Mouse (Mus musculus) midbrain, embryonic 12.5 days (tissue): Measurements from ENCODE around the gene Nt5dc1. TPM values are rescaled to one million over a fixed set of nuclear protein-coding genes. Genes with fewer than 3 reads are reported as not detected.

ENCODE experiments used
- ATAC-seq: fragments of 200-750 bp; cut with Nextera tagmentation; 2 replicates; pipeline ENCODE4 v1.8.0; 2017; ENCODE audit warnings: low read depth, moderate TSS enrichment, moderate library complexity; ENCODE audit not compliant: low FRiP score
- H3K27ac ChIP-seq: fragments of 300-500 bp; sonication (generic); replicated peaks from 2 replicates; pipeline ENCODE4 v1.5.1; 2016; ENCODE audit warnings: mild to moderate bottlenecking
- H3K27me3 ChIP-seq: fragments of 300-500 bp; sonication (generic); 2 replicates; pipeline ENCODE4 v1.6.1; 2016; ENCODE audit warnings: mild to moderate bottlenecking
- H3K36me3 ChIP-seq: fragments of 300-500 bp; sonication (generic); 2 replicates; pipeline ENCODE4 v1.6.1; 2016
- H3K4me1 ChIP-seq: fragments of 300-500 bp; sonication (generic); 2 replicates; pipeline ENCODE4 v1.6.1; 2016
- H3K4me2 ChIP-seq: fragments of 300-500 bp; sonication (generic); replicated peaks from 2 replicates; pipeline ENCODE4 v1.6.1; 2016; ENCODE audit warnings: mild to moderate bottlenecking, moderate library complexity
- H3K4me3 ChIP-seq: fragments of 300-500 bp; sonication (generic); 2 replicates; pipeline ENCODE4 v1.5.1; 2016; ENCODE audit warnings: mild to moderate bottlenecking
- H3K9ac ChIP-seq: fragments of 300-500 bp; sonication (generic); replicated peaks from 2 replicates; pipeline ENCODE4 v1.6.1; 2016; ENCODE audit warnings: mild to moderate bottlenecking, moderate library complexity
- H3K9me3 ChIP-seq: fragments of 300-500 bp; sonication (generic); 2 replicates; pipeline ENCODE4 v1.6.1; 2016; ENCODE audit warnings: mild to moderate bottlenecking
- WGBS: fragments of 180-500 bp; shearing (Covaris S2); methylation state at CpG from one replicate; pipeline ENCODE4 v1.1.7; 2016; 5-methylcytosine and 5-hydroxymethylcytosine counted together
- polyA plus RNA-seq: library from polyadenylated mRNA; unstranded; fragments of >200 nt; fragmentation: Nextera tagmentation; extraction: Ambion mirVana; gene quantifications from 2 replicates; pipeline ENCODE4 v1.2.1, GENCODE M21; 2016

Nt5dc1 gene
- polyA plus RNA-seq, 1 experiment from 2014 or later: 4.8 TPM

- H3K27ac ChIP-seq: no peak overlapping the region
- H3K36me3 ChIP-seq: no peaks in the 10 kb centered on the region
- no peak overlapping the region for H3K4me3 ChIP-seq
- no peaks in the 10 kb centered on the region for H3K9me3 ChIP-seq
- no peaks in the 10 kb centered on the region for H3K27me3 ChIP-seq
- no peak overlapping the region for H3K4me2 ChIP-seq
- no peak for ATAC-seq
- 94% methylated on average over 9 of the region's 9 CpGs for WGBS
- no peak overlapping the region for H3K9ac ChIP-seq
- H3K4me1 ChIP-seq: no peaks in the 10 kb centered on the region
These were observed 108.3 kb downstream of the Nt5dc1 start for GRCm38 (mm10) chr10:34309915-34310685.

- Histone ChIP-seq H3K4me1 (no peaks in the 10 kb centered on the region), H3K9ac (no peak overlapping the region), H3K9me3 (no peaks in the 10 kb centered on the region), H3K36me3 (no peaks in the 10 kb centered on the region), H3K4me2 (no peak overlapping the region), H3K27me3 (no peaks in the 10 kb centered on the region), H3K4me3 (no peak overlapping the region), H3K27ac (no peak overlapping the region)
- ATAC-seq: no peak
These were observed 111.3 kb downstream of the Nt5dc1 start for GRCm38 (mm10) chr10:34307070-34307469.

- 2% methylated on average over 5 of the region's 5 CpGs for WGBS
- no peak for ATAC-seq
- Histone ChIP-seq H3K4me1 (peaks cover 36% of the 10 kb centered on the region), H3K9ac (peak overlapping the region; percentile 55), H3K27me3 (no peaks in the 10 kb centered on the region), H3K27ac (peak overlapping the region; percentile 50; the same call in 1 of the 2 replicates), H3K4me3 (peak overlapping the region; percentile 78), H3K36me3 (no peaks in the 10 kb centered on the region), H3K4me2 (peak overlapping the region; percentile 74), H3K9me3 (no peaks in the 10 kb centered on the region)
These were observed 118.0 kb downstream of the Nt5dc1 start for GRCm38 (mm10) chr10:34300368-34300767.

GRCm38 (mm10) chr10:34297980-34298753 lies 120.2 kb downstream of the Nt5dc1 start:
- peak overlapping the region; percentile 74 for H3K4me2 ChIP-seq

GRCm38 (mm10) chr10:34297299-34297979 lies 120.9 kb downstream of the Nt5dc1 start, which contains the start of gene Tspyl4:
Gene Tspyl4 (plus strand): TSS chr10:34297442.
- Histone ChIP-seq H3K9me3 (no peaks in the 10 kb centered on the region), H3K4me3 (peak within 1 kb of the TSS; percentile 78), H3K27me3 (no peaks in the 10 kb centered on the region), H3K4me1 (peaks cover 36% of the 10 kb centered on the region), H3K4me2 (peak within 1 kb of the TSS; percentile 74), H3K36me3 (no peaks in the 10 kb centered on the region), H3K9ac (peak within 1 kb of the TSS; percentile 86), H3K27ac (peak within 1 kb of the TSS; percentile 97)
- peak; percentile 98 for ATAC-seq
- WGBS: 0% methylated on average over 38 of the region's 38 CpGs

More at GRCm38 (mm10) chr10:34297980-34298753, 120.2 kb downstream of the Nt5dc1 start:
- WGBS: 47% methylated on average over 25 of the region's 25 CpGs
- Histone ChIP-seq H3K9me3 (no peaks in the 10 kb centered on the region), H3K9ac (peak overlapping the region; percentile 86), H3K36me3 (no peaks in the 10 kb centered on the region), H3K4me3 (peak overlapping the region; percentile 78), H3K27ac (peak overlapping the region; percentile 97), H3K4me1 (peaks cover 36% of the 10 kb centered on the region), H3K27me3 (no peaks in the 10 kb centered on the region)
- no peak for ATAC-seq

GRCm38 (mm10) chr10:34296911-34297298 lies 121.4 kb downstream of the Nt5dc1 start:
- 5% methylated on average over 13 of the region's 13 CpGs for WGBS
- H3K4me1 ChIP-seq: peaks cover 36% of the 10 kb centered on the region
- no peaks in the 10 kb centered on the region for H3K36me3 ChIP-seq
- no peaks in the 10 kb centered on the region for H3K9me3 ChIP-seq
- H3K4me3 ChIP-seq: peak overlapping the region; percentile 78
- peak overlapping the region; percentile 54; the same call in 1 of the 2 replicates for H3K9ac ChIP-seq
- H3K27ac ChIP-seq: peak overlapping the region; percentile 97
- no peaks in the 10 kb centered on the region for H3K27me3 ChIP-seq
- peak; percentile 24; the same call in 1 of the 2 replicates for ATAC-seq
- peak overlapping the region; percentile 74 for H3K4me2 ChIP-seq

GRCm38 (mm10) chr10:34282420-34283238 lies 135.7 kb downstream of the Nt5dc1 start:
- ATAC-seq: peak; percentile 54
- 4% methylated on average over 47 of the region's 47 CpGs for WGBS
- Histone ChIP-seq H3K4me1 (peaks cover 18% of the 10 kb centered on the region), H3K27me3 (no peaks in the 10 kb centered on the region), H3K27ac (peak overlapping the region; percentile 80), H3K36me3 (peaks cover 7% of the 10 kb centered on the region), H3K9ac (peak overlapping the region; percentile 95), H3K4me3 (peak overlapping the region; percentile 96), H3K9me3 (no peaks in the 10 kb centered on the region), H3K4me2 (peak overlapping the region; percentile 84)

GRCm38 (mm10) chr10:34281962-34282388 lies 136.4 kb downstream of the Nt5dc1 start, which contains the start of gene Tspyl1:
Gene Tspyl1 (plus strand): TSS chr10:34282190.
- WGBS: under 1% methylated on average over 38 of the region's 38 CpGs

GRCm38 (mm10) chr10:34281211-34281961 lies 137.0 kb downstream of the Nt5dc1 start:
- Histone ChIP-seq H3K4me2 (peak overlapping the region; percentile 84), H3K27me3 (no peaks in the 10 kb centered on the region), H3K4me3 (peak overlapping the region; percentile 96), H3K27ac (peak overlapping the region; percentile 87), H3K4me1 (peaks cover 18% of the 10 kb centered on the region), H3K9me3 (no peaks in the 10 kb centered on the region), H3K36me3 (no peaks in the 10 kb centered on the region), H3K9ac (peak overlapping the region; percentile 95)
- no peak for ATAC-seq
- WGBS: 25% methylated on average over 14 of the region's 14 CpGs

More at GRCm38 (mm10) chr10:34281962-34282388, 136.4 kb downstream of the Nt5dc1 start, which contains the start of gene Tspyl1:
- Histone ChIP-seq H3K9me3 (no peaks in the 10 kb centered on the region), H3K36me3 (0 out of 2 replicates have a peak, but pooled peaks cover under 1% of the 10 kb centered on the region), H3K4me1 (peaks cover 18% of the 10 kb centered on the region), H3K4me2 (peak within 1 kb of the TSS; percentile 84), H3K27me3 (no peaks in the 10 kb centered on the region), H3K9ac (peak within 1 kb of the TSS; percentile 95), H3K27ac (peak within 1 kb of the TSS; percentile 87), H3K4me3 (peak within 1 kb of the TSS; percentile 96)
- peak; percentile 98 for ATAC-seq

- Histone ChIP-seq H3K4me2 (peak overlapping the region; percentile 45), H3K36me3 (no peaks in the 10 kb centered on the region), H3K4me3 (peak overlapping the region; percentile 26), H3K27ac (no peak overlapping the region), H3K4me1 (peaks cover 18% of the 10 kb centered on the region), H3K9me3 (no peaks in the 10 kb centered on the region), H3K27me3 (no peaks in the 10 kb centered on the region), H3K9ac (no peak overlapping the region)
- ATAC-seq: no peak
- WGBS: 32% methylated on average over 13 of the region's 13 CpGs
These were observed 137.7 kb downstream of the Nt5dc1 start for GRCm38 (mm10) chr10:34280591-34281175.
